8 mouse cellular contexts compared by ENCODE assay signal in the genomic region with DNA sequence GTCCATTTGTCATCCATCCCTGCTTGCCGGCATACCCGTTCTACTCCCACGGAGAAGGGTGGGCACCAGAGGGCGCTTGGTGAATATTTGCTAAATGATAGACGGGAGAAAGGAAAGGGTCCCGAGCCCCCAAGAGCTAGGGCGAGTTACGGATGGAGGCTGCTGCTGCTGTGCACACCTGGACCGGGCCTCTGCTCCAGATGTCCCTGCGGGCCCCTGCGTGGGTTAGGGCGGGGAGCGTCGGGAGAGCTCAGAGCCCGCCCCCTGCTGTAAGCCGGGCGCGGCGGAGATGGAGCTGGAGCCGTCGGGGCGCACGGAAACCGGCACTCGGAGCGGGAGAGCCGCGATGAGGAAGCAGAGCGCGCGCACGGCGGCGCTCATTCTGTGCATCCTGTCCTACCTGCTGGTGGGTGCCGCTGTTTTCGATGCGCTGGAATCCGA. TPM values are rescaled to one million over a fixed set of nuclear protein-coding genes. Genes with fewer than 3 reads are reported as not detected.
DNase-seq lines count a peak whose midpoint lies in the region; ATAC-seq and TF ChIP-seq lines count a peak whose summit lies in the region.

A gene (plus strand): TSS at position 191 of the 441 bp plus-strand sequence.

- peak within 1 kb of the TSS; percentile 19 for H3K4me2 ChIP-seq in intestine, embryonic 16.5 days (ENCODE audit: low read depth, low read length)

- H3K4me3 ChIP-seq in testis, adult 2 months (ENCODE audit: control insufficient read depth, low read depth, low read length), result peak within 1 kb of the TSS; percentile 38
- peak within 1 kb of the TSS; percentile 25 for H3K4me3 ChIP-seq in intestine, embryonic 16.5 days (ENCODE audit: low read length)

- 1% methylated on average over 38 of the region's 38 CpGs for WGBS in intestine, embryonic 16.5 days

- intact Hi-C loops in gastrocnemius, postnatal 36 days (cut with DNase I), result no loop called here

- no peak within 1 kb of the TSS for H3K9ac ChIP-seq in intestine, embryonic 16.5 days (ENCODE audit: low read depth, low read length)

- ATAC-seq in intestine, embryonic 16.5 days, result no peak

- H3K9me3 ChIP-seq in intestine, embryonic 16.5 days (ENCODE audit: control insufficient read depth, low read length), result no peaks in the 10 kb centered on the region

- H3K4me1 ChIP-seq in testis, adult 2 months (ENCODE audit: control insufficient read depth, insufficient read depth, low read length), result peaks cover 16% of the 10 kb centered on the region
- no peaks in the 10 kb centered on the region; the same call in 1 of the 2 replicates for H3K4me1 ChIP-seq in intestine, embryonic 16.5 days (ENCODE audit: control insufficient read depth, insufficient read depth, low read length)

- TF ChIP-seq CTCF in testis, adult 2 months (IDR thresholded peaks at IDR 0.05; ENCODE audit: control insufficient read depth, insufficient read depth, insufficient replicate concordance, low read depth, low read length), result no peak

- no peaks in the 10 kb centered on the region for H3K36me3 ChIP-seq in testis, adult 2 months (ENCODE audit: control insufficient read depth, insufficient read depth, low read length)
- H3K36me3 ChIP-seq in intestine, embryonic 16.5 days (ENCODE audit: control insufficient read depth, insufficient read depth, low read length), result no peaks in the 10 kb centered on the region

- no peak for TF ChIP-seq POLR2A in testis, adult 2 months (IDR thresholded peaks at IDR 0.05; ENCODE audit: control insufficient read depth, low read depth, low read length)

- no peak within 1 kb of the TSS for H3K27ac ChIP-seq in testis, adult 2 months (ENCODE audit: control insufficient read depth, insufficient read depth, low read depth, low read length)
- no peak within 1 kb of the TSS for H3K27ac ChIP-seq in intestine, embryonic 16.5 days (ENCODE audit: low read length)

- no peaks in the 10 kb centered on the region; the same call in 1 of the 2 replicates for H3K27me3 ChIP-seq in testis, adult 2 months (ENCODE audit: control insufficient read depth, insufficient read depth, low read length)
- peaks cover 59% of the 10 kb centered on the region for H3K27me3 ChIP-seq in intestine, embryonic 16.5 days (replicated peaks; ENCODE audit: control insufficient read depth, insufficient read depth, low read length)

- DNase-seq in cerebellum, postnatal 14 days, result peak; percentile 73 to 82
- DNase-seq in cerebellum, adult 11-12 months, result no peak
- DNase-seq in testis, postnatal 14 days (ENCODE audit: low spot score), result no peak
- DNase-seq in retina, embryonic 14.5 days (ENCODE audit: low spot score), result peak; percentile 61
- no peak for DNase-seq in frontal cortex, postnatal 14 days (ENCODE audit: low spot score in 2 of 2)
- no peak for DNase-seq in gastrocnemius, postnatal 36 days

RNA-seq across cellular contexts. Expression of the gene that starts here (rescaled TPM):
- not detected in 2 replicates for polyA plus RNA-seq in testis, adult 2 months (2012; rRNA removed)
- not detected in 2 replicates for polyA plus RNA-seq in intestine, embryonic 16.5 days (2015; fragmentation: Nextera tagmentation; extraction: Ambion mirVana)
- not detected for total RNA-seq in gastrocnemius, postnatal 36 days (2021)

Comparison
In these comparisons a context has a peak if more than half of its experiments do, and no peak if none do; other contexts are left out.
1. DNase-seq: peak in cerebellum, postnatal 14 days (2 of 2) and retina, embryonic 14.5 days (single experiment); none in cerebellum, adult 11-12 months (single experiment), testis, postnatal 14 days (single experiment), frontal cortex, postnatal 14 days (0 of 2) and gastrocnemius, postnatal 36 days (0 of 2).